Mouse (Mus musculus) bone marrow, adult 2 months (tissue): ENCODE data around the gene Olfr65.

Experiments
- CTCF ChIP-seq: fragments of 200-500 bp; IDR thresholded peaks from 2 replicates; pipeline ENCODE4 v1.5.1; 2011; ENCODE audit warnings: low read length, control low read depth; ENCODE audit not compliant: control insufficient read depth, insufficient read depth
- POLR2A ChIP-seq: fragments of 200-500 bp; IDR thresholded peaks from 2 replicates; pipeline ENCODE4 v1.6.1; 2011; ENCODE audit warnings: low read depth, mild to moderate bottlenecking, control low read depth, low read length, borderline replicate concordance; ENCODE audit not compliant: control insufficient read depth

DNA sequence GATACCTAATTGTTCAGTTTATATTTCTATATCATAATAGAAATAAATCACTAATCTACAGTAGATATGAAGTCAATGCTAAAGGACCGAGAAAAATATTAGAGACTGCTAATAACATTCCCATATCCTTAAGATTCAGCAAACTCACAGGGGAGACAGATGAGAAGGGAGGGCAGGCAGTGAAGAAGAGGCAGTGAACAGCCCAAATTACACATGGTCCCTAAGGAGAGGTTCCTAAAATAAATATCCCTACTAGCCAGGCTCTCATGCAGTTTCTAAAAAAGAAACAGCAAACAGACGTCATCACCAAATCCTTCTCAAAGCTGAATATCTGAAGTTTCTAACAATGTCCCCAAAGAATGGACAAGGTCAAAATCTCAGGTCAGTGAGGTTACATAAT, at the start of gene Olfr65:
- no peak for TF ChIP-seq CTCF
- no peak for TF ChIP-seq POLR2A
